Mouse (Mus musculus) heart, postnatal 0 days (tissue): Measurements from ENCODE around the gene St6galnac3. TPM values are rescaled to one million over a fixed set of nuclear protein-coding genes. Genes with fewer than 3 reads are reported as not detected.

Source experiments
- ATAC-seq: fragments of 200-750 bp; cut with Nextera tagmentation; 2 replicates; pipeline ENCODE4 v1.8.0; 2017; ENCODE audit warnings: low read depth, moderate number of reproducible peaks, moderate library complexity; ENCODE audit not compliant: insufficient read depth
- DNase-seq: peaks from one replicate; pipeline ENCODE4 v3.0.0-alpha.2; 2016; ENCODE audit warnings: low spot score
- H3K27ac ChIP-seq: fragments of 300-500 bp; sonication (generic); 2 replicates; pipeline ENCODE4 v1.5.1; 2014; ENCODE audit warnings: low read depth, mild to moderate bottlenecking
- H3K27me3 ChIP-seq: fragments of 300-500 bp; sonication (generic); 2 replicates; pipeline ENCODE4 v1.6.1; 2014; ENCODE audit warnings: low read length, mixed read lengths; ENCODE audit not compliant: control insufficient read depth, insufficient read depth
- H3K36me3 ChIP-seq: fragments of 300-500 bp; sonication (generic); replicated peaks from 2 replicates; pipeline ENCODE4 v1.6.1; 2014; ENCODE audit warnings: low read length, mixed read lengths; ENCODE audit not compliant: control insufficient read depth, insufficient read depth
- H3K4me1 ChIP-seq: fragments of 300-500 bp; sonication (generic); 2 replicates; pipeline ENCODE4 v1.6.1; 2014; ENCODE audit warnings: antibody characterized with exemption; ENCODE audit not compliant: control insufficient read depth, insufficient read depth
- H3K4me2 ChIP-seq: fragments of 300-500 bp; sonication (generic); 2 replicates; pipeline ENCODE4 v1.6.1; 2014; ENCODE audit warnings: low read depth, mild to moderate bottlenecking, low read length, moderate library complexity
- H3K4me3 ChIP-seq: fragments of 300-500 bp; sonication (generic); 2 replicates; pipeline ENCODE4 v1.5.1; 2014; ENCODE audit warnings: low read depth, low read length
- H3K9ac ChIP-seq: fragments of 300-500 bp; sonication (generic); replicated peaks from 2 replicates; pipeline ENCODE4 v1.6.1; 2014; ENCODE audit warnings: low read depth, low read length, mixed read lengths
- H3K9me3 ChIP-seq: fragments of 300-500 bp; sonication (generic); replicated peaks from 2 replicates; pipeline ENCODE4 v1.6.1; 2016; ENCODE audit warnings: low read length; ENCODE audit not compliant: control insufficient read depth
- CTCF ChIP-seq: IDR thresholded peaks from 2 replicates; pipeline ENCODE4 v1.5.1; 2016; ENCODE audit warnings: antibody characterized with exemption, control low read depth, low read depth
- EP300 ChIP-seq: IDR thresholded peaks from 2 replicates; pipeline ENCODE4 v1.6.1; 2016; ENCODE audit warnings: antibody characterized with exemption, low read depth
- WGBS: fragments of 180-500 bp; shearing (Covaris S2); extraction: QIAGEN DNeasy Blood & Tissue Kit; methylation state at CpG from one replicate; pipeline ENCODE4 v1.1.7; 2014; 5-methylcytosine and 5-hydroxymethylcytosine counted together
- polyA plus RNA-seq: library from polyadenylated mRNA; unstranded; fragments of >200 nt; fragmentation: Nextera tagmentation; extraction: Ambion mirVana; gene quantifications from 2 replicates; pipeline ENCODE4 v1.2.1, GENCODE M21; 2015
- total RNA-seq: library from RNA; depleted of rRNA; stranded (reverse); fragments of >200 nt; gene quantifications from 2 replicates; pipeline ENCODE4 v1.2.3, GENCODE M21; 2014; ENCODE audit warnings: low replicate concordance

Gene St6galnac3
- total and polyA plus RNA-seq, 2 experiments from 2014 or later: 9.7 to 22.5 TPM

DNA sequence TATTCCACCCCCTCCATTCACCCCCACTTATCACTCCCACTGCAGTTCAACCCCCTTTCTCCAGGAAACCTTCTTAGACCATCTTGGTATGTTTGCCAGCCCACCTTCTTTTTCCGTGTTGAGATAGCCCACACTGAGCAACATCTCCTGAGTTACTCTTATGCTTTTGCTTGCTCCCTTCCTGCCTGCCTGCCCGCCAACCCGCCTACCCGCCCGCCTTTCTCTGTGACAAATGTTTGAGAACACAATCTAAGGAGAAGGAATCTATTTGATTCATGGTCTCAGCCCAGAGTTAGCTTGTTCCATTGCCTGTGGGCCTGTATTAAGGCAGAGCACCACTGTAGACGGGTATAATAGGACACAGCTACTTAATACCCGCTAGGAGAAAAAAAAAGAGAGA, 531.9 kb downstream of the St6galnac3 start:
- H3K4me1 ChIP-seq: no peaks in the 10 kb centered on the region
- 72% methylated on average over 7 of the region's 7 CpGs for WGBS
- DNase-seq (no peak), ATAC-seq (no peak)
- no peak overlapping the region for H3K4me2 ChIP-seq
- H3K9ac ChIP-seq: no peak overlapping the region
- H3K4me3 ChIP-seq: no peak overlapping the region
- H3K9me3 ChIP-seq: no peaks in the 10 kb centered on the region
- H3K36me3 ChIP-seq: no peaks in the 10 kb centered on the region
- TF ChIP-seq EP300 (no peak), CTCF (no peak)
- no peak overlapping the region for H3K27ac ChIP-seq
- no peaks in the 10 kb centered on the region for H3K27me3 ChIP-seq

DNA sequence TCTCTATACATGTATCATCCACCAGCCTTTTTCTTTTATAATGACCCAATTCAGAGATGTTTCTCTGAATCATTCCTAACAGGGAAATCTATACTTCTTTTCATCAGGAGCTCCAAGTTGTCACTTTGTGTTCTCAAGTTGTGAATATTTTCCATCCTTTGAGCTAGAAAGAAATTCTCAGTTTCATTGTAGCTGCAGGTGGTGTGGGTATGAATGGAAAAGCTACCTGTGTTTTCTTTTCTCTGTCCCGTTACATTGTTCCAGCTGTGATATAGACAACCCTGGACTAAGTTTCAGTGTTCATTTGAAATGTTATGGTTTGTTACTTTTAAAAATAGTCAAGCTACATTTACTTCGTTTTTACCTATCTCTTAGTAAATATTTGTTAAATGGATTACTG, 534.2 kb downstream of the St6galnac3 start:
- Histone ChIP-seq H3K27ac (no peak overlapping the region), H3K4me1 (no peaks in the 10 kb centered on the region), H3K27me3 (no peaks in the 10 kb centered on the region), H3K9ac (no peak overlapping the region), H3K4me2 (no peak overlapping the region), H3K36me3 (no peaks in the 10 kb centered on the region), H3K4me3 (no peak overlapping the region), H3K9me3 (no peaks in the 10 kb centered on the region)
- 55% methylated on average over 2 of the region's 2 CpGs for WGBS
- DNase-seq: no peak
- no peak for ATAC-seq
- no peak for TF ChIP-seq CTCF
- TF ChIP-seq EP300: no peak

DNA sequence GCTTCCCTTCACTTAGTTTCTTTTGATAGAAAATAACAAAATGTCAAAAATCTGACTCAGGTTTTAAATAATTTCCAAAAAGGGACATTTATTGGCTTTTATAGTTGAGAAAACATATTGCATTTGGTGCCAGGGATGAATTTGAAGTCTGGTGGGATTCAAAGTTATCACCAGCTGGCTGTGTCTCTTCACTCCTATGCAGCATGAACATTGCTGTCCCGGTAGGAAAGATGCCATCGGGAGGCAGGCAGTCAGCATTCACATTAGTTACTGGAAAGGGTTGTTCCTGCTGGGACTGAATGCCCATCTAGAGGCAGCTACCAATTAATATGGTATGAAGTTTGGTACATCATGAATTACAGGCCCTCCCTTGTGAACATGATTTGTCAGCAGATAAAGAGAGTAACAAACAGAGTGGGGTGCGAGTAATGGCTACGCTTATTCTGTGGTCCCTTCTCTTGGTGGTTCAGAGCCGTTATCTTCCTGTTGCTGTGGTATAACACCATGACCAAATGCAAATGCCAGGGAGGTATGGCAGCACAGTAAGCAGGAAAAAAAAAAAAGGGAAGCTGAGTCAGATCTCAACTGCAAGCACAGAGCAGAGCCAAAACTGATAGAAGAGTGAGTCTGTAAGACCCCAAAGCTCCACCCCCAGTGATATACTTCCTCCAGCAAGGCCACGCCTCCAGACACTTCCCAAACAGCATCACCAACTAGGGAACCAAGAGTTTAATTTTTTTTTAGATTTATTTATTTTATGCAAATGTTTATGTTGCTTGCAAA, 535.1 kb downstream of the St6galnac3 start:
- Histone ChIP-seq H3K9ac (no peak overlapping the region), H3K36me3 (no peaks in the 10 kb centered on the region), H3K27me3 (no peaks in the 10 kb centered on the region), H3K9me3 (no peaks in the 10 kb centered on the region), H3K4me2 (no peak overlapping the region), H3K4me3 (no peak overlapping the region), H3K4me1 (no peaks in the 10 kb centered on the region), H3K27ac (no peak overlapping the region)
- ATAC-seq: no peak
- TF ChIP-seq CTCF (no peak), EP300 (no peak)
- no peak for DNase-seq
- WGBS: 85% methylated on average over 6 of the region's 6 CpGs

DNA sequence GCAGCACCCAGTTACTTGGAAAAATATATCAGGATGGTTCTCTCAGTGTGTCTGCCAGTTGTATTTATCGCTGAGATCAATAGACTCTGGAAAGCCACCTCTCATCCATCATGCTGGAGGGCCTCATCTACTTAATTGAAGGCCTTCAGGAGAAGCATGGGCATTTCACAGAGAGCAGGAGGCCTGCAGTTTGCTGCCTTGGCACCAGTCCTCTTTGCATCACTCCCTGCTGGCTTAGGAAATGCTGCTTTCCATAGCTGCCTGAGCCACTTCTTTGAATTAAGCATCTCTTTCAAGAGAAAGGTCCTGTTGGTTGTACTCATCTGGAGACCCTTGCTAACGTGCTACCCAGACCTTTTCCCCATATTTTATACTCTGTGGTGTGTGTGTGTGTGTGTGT, 536.8 kb downstream of the St6galnac3 start:
- no peak overlapping the region for H3K4me3 ChIP-seq
- H3K4me1 ChIP-seq: no peaks in the 10 kb centered on the region
- no peaks in the 10 kb centered on the region for H3K27me3 ChIP-seq
- ATAC-seq (no peak), DNase-seq (no peak)
- H3K36me3 ChIP-seq: no peaks in the 10 kb centered on the region
- H3K9me3 ChIP-seq: no peaks in the 10 kb centered on the region
- H3K9ac ChIP-seq: no peak overlapping the region
- H3K4me2 ChIP-seq: no peak overlapping the region
- WGBS: 68% methylated on average over 2 of the region's 2 CpGs
- no peak overlapping the region for H3K27ac ChIP-seq
- TF ChIP-seq EP300 (no peak), CTCF (no peak)

- no peak for TF ChIP-seq CTCF
- no peak for TF ChIP-seq EP300
- Histone ChIP-seq H3K9ac (no peak overlapping the region), H3K4me3 (no peak overlapping the region), H3K4me2 (no peak overlapping the region), H3K27ac (no peak overlapping the region), H3K9me3 (no peaks in the 10 kb centered on the region), H3K36me3 (no peaks in the 10 kb centered on the region), H3K4me1 (no peaks in the 10 kb centered on the region), H3K27me3 (no peaks in the 10 kb centered on the region)
- ATAC-seq: no peak
- 54% methylated on average over 3 of the region's 3 CpGs for WGBS
- DNase-seq: no peak
These were observed 539.9 kb downstream of the St6galnac3 start for GRCm38 (mm10) chr3:153185117-153185516.

GRCm38 (mm10) chr3:153181242-153181641, 543.7 kb downstream of the St6galnac3 start:
- ATAC-seq: no peak
- 57% methylated on average over 6 of the region's 6 CpGs for WGBS

More at GRCm38 (mm10) chr3:153181242-153181641, 543.7 kb downstream of the St6galnac3 start:
- TF ChIP-seq CTCF: no peak
- H3K4me3 ChIP-seq: no peak overlapping the region
- no peak overlapping the region for H3K9ac ChIP-seq
- H3K27me3 ChIP-seq: no peaks in the 10 kb centered on the region
- DNase-seq: no peak
- H3K4me2 ChIP-seq: no peak overlapping the region
- no peaks in the 10 kb centered on the region for H3K36me3 ChIP-seq
- no peaks in the 10 kb centered on the region for H3K9me3 ChIP-seq
- no peak overlapping the region for H3K27ac ChIP-seq
- no peaks in the 10 kb centered on the region for H3K4me1 ChIP-seq
